Mouse (Mus musculus): Measurements from ENCODE around the gene Gm29797.

GRCm38 (mm10) chr2:181632624-181633023, 24.2 kb upstream of the Gm29797 start:
- TF ChIP-seq CTCF (IDR thresholded peaks at IDR 0.05; ENCODE audit: control insufficient read depth, insufficient read depth, insufficient replicate concordance, low read depth, low read length) (no peak), POLR2A (IDR thresholded peaks at IDR 0.05; ENCODE audit: control insufficient read depth, low read depth, low read length) (no peak)

Data from testis, adult 2 months (tissue).